Mouse (Mus musculus) left cerebral cortex, postnatal 25 days (tissue): ENCODE results near the gene Slc16a7. TPM values are rescaled to one million over a fixed set of nuclear protein-coding genes. Genes with fewer than 3 reads are reported as not detected.

ENCODE experiments used
- DNase-seq, 2 experiments: peaks; one replicate each; pipeline ENCODE4 v3.0.0; 2022; ENCODE audit warnings: low spot score in 2 of 2, mixed read lengths in 1 of 2
- intact Hi-C: fragments of 180-260 bp; cut with DNase I; formaldehyde crosslinking; loops from one replicate; pipeline ENCODE4 v1.15.1; 2025
- total RNA-seq, 2 experiments: library from RNA; stranded (reverse); gene quantifications; 2 replicates each; pipeline ENCODE4 v1.2.3; 2021

Slc16a7 gene
- total RNA-seq, 2 experiments from 2014 or later, result 69.1 to 75.4 TPM

GRCm38 (mm10) chr10:125328331-125329063, 60.8 kb downstream of the Slc16a7 start:
- DNase-seq, result no peak
- intact Hi-C loops, result no loop called here

GRCm38 (mm10) chr10:125324871-125325565, 64.2 kb downstream of the Slc16a7 start:
- intact Hi-C loops, result no loop called here
- peak in 1 of 2 experiments; percentile 28 for DNase-seq

- intact Hi-C loops, result no loop called here
- DNase-seq, result no peak
These were observed 65.0 kb downstream of the Slc16a7 start for GRCm38 (mm10) chr10:125324149-125324834.

- no peak for DNase-seq
- intact Hi-C loops, result no loop called here
These were observed 67.5 kb downstream of the Slc16a7 start for GRCm38 (mm10) chr10:125321446-125322428.

- intact Hi-C loops, result no loop called here
- peak; percentile 34 to 35 for DNase-seq
These were observed 71.9 kb downstream of the Slc16a7 start for GRCm38 (mm10) chr10:125317317-125317716.

- intact Hi-C loops, result no loop called here
- peak in 1 of 2 experiments; percentile 27 for DNase-seq
These were observed 78.4 kb downstream of the Slc16a7 start for GRCm38 (mm10) chr10:125310855-125311254.

- intact Hi-C loops, result no loop called here
- DNase-seq, result peak; percentile 46 to 86
These were observed 91.2 kb downstream of the Slc16a7 start for GRCm38 (mm10) chr10:125298036-125298435.

GRCm38 (mm10) chr10:125290320-125290719, 98.9 kb downstream of the Slc16a7 start:
- intact Hi-C loops, result no loop called here
- DNase-seq, result no peak

GRCm38 (mm10) chr10:125288560-125288959, 100.7 kb downstream of the Slc16a7 start:
- intact Hi-C loops, result no loop called here
- no peak for DNase-seq

- DNase-seq, result no peak
- intact Hi-C loops, result no loop called here
These were observed 103.9 kb downstream of the Slc16a7 start for GRCm38 (mm10) chr10:125285386-125285785.

GRCm38 (mm10) chr10:125275149-125275848, 114.0 kb downstream of the Slc16a7 start:
- intact Hi-C loops, result no loop called here
- DNase-seq, result no peak

- no peak for DNase-seq
- intact Hi-C loops, result no loop called here
These were observed 114.6 kb downstream of the Slc16a7 start for GRCm38 (mm10) chr10:125274519-125275148.

GRCm38 (mm10) chr10:125273759-125274158, 115.5 kb downstream of the Slc16a7 start:
- intact Hi-C loops, result no loop called here
- no peak for DNase-seq

- intact Hi-C loops, result no loop called here
- DNase-seq, result no peak
These were observed 117.8 kb downstream of the Slc16a7 start for GRCm38 (mm10) chr10:125271448-125271847.

GRCm38 (mm10) chr10:125270266-125270665, 119.0 kb downstream of the Slc16a7 start:
- intact Hi-C loops, result no loop called here
- DNase-seq, result no peak

- DNase-seq, result no peak
- intact Hi-C loops, result loop anchor here (5.0 kb wide), 2 partner anchors 121 to 236 kb away; partner anchors contain the start of gene Slc16a7
These were observed 122.9 kb downstream of the Slc16a7 start for GRCm38 (mm10) chr10:125266322-125266721.

- intact Hi-C loops, result loop anchor here (2.0 to 5.0 kb wide), 3 partner anchors 121 to 273 kb away; partner anchors contain the start of gene Slc16a7
- no peak for DNase-seq
These were observed 123.4 kb downstream of the Slc16a7 start for GRCm38 (mm10) chr10:125265901-125266300.

GRCm38 (mm10) chr10:125265467-125265866, 123.8 kb downstream of the Slc16a7 start:
- peak; percentile 13 to 19 for DNase-seq
- intact Hi-C loops, result loop anchor here (2.0 to 5.0 kb wide), 3 partner anchors 122 to 273 kb away; partner anchors contain the start of gene Slc16a7
